Mouse (Mus musculus) mouse embryonic stem cell (cell line): ENCODE results near the gene Auts2.

ENCODE experiments used
- in situ Hi-C, 2 experiments: fragments of 300-500 bp; cut with MboI; formaldehyde crosslinking; loops; 1 replicate in 1 of 2; 3 replicates in 1 of 2; pipeline ENCODE4 v1.14.3; 2019 to 2020; ENCODE audit warnings: low sequenced_read_pairs in 2 of 2, low pct_unique_long_range_greater_than_20kb in 1 of 2, mixed read lengths in 1 of 2; ENCODE audit not compliant: unreplicated experiment in 1 of 2

Auts2 gene

GRCm38 (mm10) chr5:131489846-131490245, 1053.3 kb downstream of the Auts2 start:
- in situ Hi-C loops = no loop called here

- in situ Hi-C loops = no loop called here
Measured at GRCm38 (mm10) chr5:131486527-131486926, 1056.6 kb downstream of the Auts2 start.

GRCm38 (mm10) chr5:131475278-131475677, 1067.9 kb downstream of the Auts2 start:
- in situ Hi-C loops = no loop called here

GRCm38 (mm10) chr5:131468609-131469008, 1074.5 kb downstream of the Auts2 start:
- in situ Hi-C loops = no loop called here

GRCm38 (mm10) chr5:131466131-131466530, 1077.0 kb downstream of the Auts2 start:
- in situ Hi-C loops = no loop called here

GRCm38 (mm10) chr5:131463402-131463801, 1079.7 kb downstream of the Auts2 start:
- in situ Hi-C loops = no loop called here

GRCm38 (mm10) chr5:131459951-131460350, 1083.2 kb downstream of the Auts2 start:
- in situ Hi-C loops = no loop called here

- in situ Hi-C loops = no loop called here
Measured at GRCm38 (mm10) chr5:131459549-131459948, 1083.6 kb downstream of the Auts2 start.

- in situ Hi-C loops = no loop called here
Measured at GRCm38 (mm10) chr5:131458700-131459099, 1084.4 kb downstream of the Auts2 start.

GRCm38 (mm10) chr5:131457999-131458398, 1085.1 kb downstream of the Auts2 start:
- in situ Hi-C loops = no loop called here

- in situ Hi-C loops = no loop called here
Measured at GRCm38 (mm10) chr5:131449181-131449868, 1093.8 kb downstream of the Auts2 start.

GRCm38 (mm10) chr5:131435239-131435876, 1107.8 kb downstream of the Auts2 start:
- in situ Hi-C loops = no loop called here

- in situ Hi-C loops = no loop called here
Measured at GRCm38 (mm10) chr5:131433291-131433690, 1109.9 kb downstream of the Auts2 start.

GRCm38 (mm10) chr5:131431896-131432295, 1111.2 kb downstream of the Auts2 start:
- in situ Hi-C loops = no loop called here

- in situ Hi-C loops = no loop called here
Measured at GRCm38 (mm10) chr5:131430109-131430508, 1113.0 kb downstream of the Auts2 start.

GRCm38 (mm10) chr5:131429563-131429962, 1113.6 kb downstream of the Auts2 start:
- in situ Hi-C loops = loop anchor here in 1 of 2 experiments (10.0 kb wide), 2 partner anchors 135 to 415 kb away; no protein-coding TSS in a partner anchor

GRCm38 (mm10) chr5:131427734-131428413, 1115.3 kb downstream of the Auts2 start:
- in situ Hi-C loops = loop anchor here in 1 of 2 experiments (10.0 kb wide), 2 partner anchors 133 to 413 kb away; no protein-coding TSS in a partner anchor

- in situ Hi-C loops = loop anchor here in 1 of 2 experiments (10.0 kb wide), 2 partner anchors 128 to 408 kb away; no protein-coding TSS in a partner anchor
Measured at GRCm38 (mm10) chr5:131422737-131423136, 1120.4 kb downstream of the Auts2 start.

- in situ Hi-C loops = loop anchor here in 1 of 2 experiments (10.0 kb wide), 2 partner anchors 126 to 406 kb away; no protein-coding TSS in a partner anchor
Measured at GRCm38 (mm10) chr5:131420406-131420805, 1122.7 kb downstream of the Auts2 start.
